Mouse (Mus musculus): ENCODE results near the gene Plp2. TPM values are rescaled to one million over a fixed set of nuclear protein-coding genes. Genes with fewer than 3 reads are reported as not detected.
A peak's percentile ranks its signal among the peaks of the same experiment; 100 is the strongest.

Plp2 gene
- polyA plus RNA-seq, 1 experiment = 0.28 TPM

DNA sequence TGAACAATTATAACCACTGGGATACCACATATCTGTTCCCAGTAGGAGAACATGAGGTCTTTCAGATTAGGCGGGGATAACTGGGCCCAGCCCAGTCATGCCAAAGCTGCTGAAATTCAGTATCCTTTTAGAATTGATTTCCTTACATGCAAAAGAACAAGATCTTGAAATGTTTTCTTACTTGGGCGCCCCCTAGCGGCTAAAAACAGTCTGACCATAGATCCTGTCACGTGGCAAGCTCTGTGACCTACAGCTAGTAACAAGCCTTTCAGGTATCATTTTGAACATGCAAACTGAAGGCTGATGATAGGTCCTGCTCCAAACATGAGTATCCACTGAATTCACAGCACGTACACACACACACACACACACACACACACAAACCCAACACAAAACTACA is 25.8 kb downstream of the Plp2 start:
- no peaks in the 10 kb centered on the region for H3K36me3 ChIP-seq (ENCODE audit: control insufficient read depth)
- peaks cover 31% of the 10 kb centered on the region for H3K4me1 ChIP-seq (ENCODE audit: control insufficient read depth)
- 0 out of 2 replicates have a peak, but pooled peaks cover 3% of the 10 kb centered on the region for H3K9me3 ChIP-seq (ENCODE audit: control insufficient read depth, low read length)
- H3K27me3 ChIP-seq (ENCODE audit: control insufficient read depth) = peaks cover 23% of the 10 kb centered on the region
- H3K4me3 ChIP-seq (replicated peaks) = no peak overlapping the region
- TF ChIP-seq TAL1 (IDR thresholded peaks at IDR 0.05; ENCODE audit: low read length) (no peak), GATA1 (IDR thresholded peaks at IDR 0.05; ENCODE audit: low read length) (no peak)

DNA sequence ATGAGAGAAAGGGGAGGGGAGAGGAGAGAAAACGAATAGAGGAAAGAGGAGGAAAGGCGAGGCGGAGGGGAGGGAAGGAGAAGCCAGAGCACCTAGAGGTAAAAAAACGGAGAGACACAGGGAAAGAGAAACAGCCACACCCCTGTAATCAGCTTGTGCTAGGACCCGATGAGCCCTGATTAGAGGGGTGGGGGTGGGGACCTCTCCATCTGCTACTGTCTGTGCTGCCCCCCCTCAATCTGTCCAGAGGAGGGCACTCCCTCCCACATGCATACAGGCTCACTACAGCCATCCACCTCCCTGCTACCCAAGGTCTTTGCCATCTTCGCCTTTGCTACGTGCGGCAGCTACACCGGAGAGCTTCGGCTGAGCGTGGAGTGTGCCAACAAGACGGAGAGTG is 30.4 kb downstream of the Plp2 start:
- Histone ChIP-seq H3K27me3 (ENCODE audit: control insufficient read depth) (peaks cover 36% of the 10 kb centered on the region), H3K4me1 (ENCODE audit: control insufficient read depth) (peaks cover 38% of the 10 kb centered on the region), H3K4me3 (replicated peaks) (no peak overlapping the region), H3K36me3 (ENCODE audit: control insufficient read depth) (no peaks in the 10 kb centered on the region), H3K9me3 (ENCODE audit: control insufficient read depth, low read length) (peaks cover 3% of the 10 kb centered on the region; the same call in 1 of the 2 replicates)
- TF ChIP-seq TAL1 (IDR thresholded peaks at IDR 0.05; ENCODE audit: low read length) = no peak
- no peak for TF ChIP-seq GATA1 (IDR thresholded peaks at IDR 0.05; ENCODE audit: low read length)

DNA sequence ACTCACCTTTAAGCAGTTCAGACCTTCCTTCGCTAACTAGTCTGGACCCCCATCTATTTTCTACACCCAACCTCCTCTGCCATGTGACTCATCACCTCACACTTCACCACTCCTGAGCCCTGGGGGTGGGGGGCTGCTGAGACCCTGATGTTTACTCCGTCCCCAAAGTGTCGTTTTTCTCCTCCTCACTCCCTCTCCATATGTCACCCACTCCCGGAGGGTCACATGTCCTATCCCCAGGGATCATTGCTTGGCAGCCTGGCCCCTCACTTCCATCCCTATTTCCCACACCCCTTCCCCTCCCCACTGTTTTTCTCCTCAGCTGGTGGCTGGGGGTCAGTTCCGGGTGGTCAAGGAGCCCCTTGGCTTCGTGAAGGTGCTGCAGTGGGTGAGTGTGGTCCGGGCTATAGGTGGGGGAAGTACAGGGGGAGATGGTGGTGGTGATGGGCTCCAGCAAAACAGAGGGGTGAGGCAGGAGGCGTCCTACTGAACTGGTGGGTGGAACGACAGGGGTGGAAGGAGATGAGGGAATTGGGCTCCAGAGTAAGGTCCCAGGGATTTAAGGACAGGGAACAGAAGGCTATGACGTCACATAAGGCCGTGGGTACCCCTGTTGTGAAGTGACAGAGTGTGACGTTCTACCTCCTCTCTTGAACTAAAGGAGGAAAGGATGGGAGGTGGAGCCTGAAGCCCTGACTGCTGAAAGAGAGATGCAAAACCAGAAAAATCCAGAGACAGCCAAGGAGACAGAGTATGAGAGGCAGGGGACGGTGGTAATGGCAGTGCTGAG is 31.5 kb downstream of the Plp2 start:
- Histone ChIP-seq H3K36me3 (ENCODE audit: control insufficient read depth) (no peaks in the 10 kb centered on the region), H3K4me3 (replicated peaks) (no peak overlapping the region), H3K9me3 (ENCODE audit: control insufficient read depth, low read length) (peaks cover 4% of the 10 kb centered on the region; the same call in 1 of the 2 replicates), H3K4me1 (ENCODE audit: control insufficient read depth) (peaks cover 37% of the 10 kb centered on the region), H3K27me3 (ENCODE audit: control insufficient read depth) (peaks cover 34% of the 10 kb centered on the region)
- TF ChIP-seq TAL1 (IDR thresholded peaks at IDR 0.05; ENCODE audit: low read length) = no peak
- no peak for TF ChIP-seq GATA1 (IDR thresholded peaks at IDR 0.05; ENCODE audit: low read length)

DNA sequence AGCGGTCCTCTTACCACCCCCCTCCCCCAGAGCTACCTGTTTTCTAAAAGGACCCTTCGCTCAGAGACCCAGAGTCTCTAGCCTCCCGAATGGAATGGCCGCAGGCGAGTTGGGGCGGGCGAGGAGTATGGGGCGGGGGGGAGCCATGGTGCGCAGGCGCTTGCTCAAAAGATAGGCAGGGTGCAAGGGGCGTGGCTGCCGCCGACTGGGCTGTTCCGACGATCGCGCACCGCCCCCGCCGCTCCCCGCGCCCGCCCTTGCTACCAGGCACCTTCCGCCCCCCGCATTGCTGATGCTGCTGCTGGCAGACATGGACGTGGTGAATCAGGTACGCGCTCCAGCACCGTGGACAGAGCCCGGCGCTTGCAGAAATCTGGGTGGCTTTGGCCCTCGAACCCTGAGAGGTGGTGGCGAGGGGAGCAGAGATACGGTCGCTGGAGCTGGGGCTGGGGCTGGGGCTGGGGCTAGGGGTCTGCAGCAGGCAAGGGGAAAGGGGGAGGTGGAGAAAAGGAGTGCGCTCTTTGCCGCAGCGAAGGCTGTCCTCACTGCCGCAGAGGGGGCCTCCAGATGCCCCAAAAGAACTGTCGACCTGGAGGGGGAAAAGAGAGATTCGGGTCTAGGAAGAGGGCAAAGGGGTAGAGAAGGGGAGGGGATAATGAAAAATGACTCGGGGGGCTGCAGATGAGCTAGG is 32.6 kb downstream of the Plp2 start, which contains the start of gene Syp:
Gene Syp, plus strand, starts transcription at position 71 of the 691 bp plus-strand sequence.
- Histone ChIP-seq H3K4me3 (replicated peaks) (peak within 1 kb of the TSS; percentile 54), H3K27me3 (ENCODE audit: control insufficient read depth) (peaks cover 30% of the 10 kb centered on the region), H3K4me1 (ENCODE audit: control insufficient read depth) (peaks cover 37% of the 10 kb centered on the region), H3K36me3 (ENCODE audit: control insufficient read depth) (no peaks in the 10 kb centered on the region), H3K9me3 (ENCODE audit: control insufficient read depth, low read length) (peaks cover 4% of the 10 kb centered on the region; the same call in 1 of the 2 replicates)
- TF ChIP-seq TAL1 (IDR thresholded peaks at IDR 0.05; ENCODE audit: low read length) (no peak), GATA1 (IDR thresholded peaks at IDR 0.05; ENCODE audit: low read length) (no peak)

DNA sequence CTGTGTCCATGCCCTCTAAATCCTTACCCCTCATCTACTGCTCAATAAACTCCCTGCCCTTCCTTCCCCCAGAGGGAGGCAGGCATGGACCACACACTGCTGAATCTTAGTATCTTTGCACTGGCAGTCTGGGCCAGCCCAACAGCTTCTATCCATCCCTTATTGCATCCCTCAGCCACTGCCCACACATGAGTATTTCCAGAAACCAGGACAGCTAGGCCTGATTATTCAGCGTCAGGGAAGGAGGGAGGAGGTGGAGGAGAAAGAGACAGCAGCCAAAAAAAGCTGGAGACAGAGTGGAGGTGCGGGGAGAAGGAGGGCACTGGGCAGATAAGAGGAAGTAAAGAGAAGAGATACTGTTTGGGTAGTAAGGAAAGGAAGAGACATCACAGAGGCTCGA is 36.1 kb downstream of the Plp2 start:
- Histone ChIP-seq H3K4me3 (replicated peaks) (no peak overlapping the region), H3K9me3 (ENCODE audit: control insufficient read depth, low read length) (peaks cover 2% of the 10 kb centered on the region; the same call in 1 of the 2 replicates), H3K27me3 (ENCODE audit: control insufficient read depth) (peaks cover 13% of the 10 kb centered on the region), H3K4me1 (ENCODE audit: control insufficient read depth) (peaks cover 26% of the 10 kb centered on the region), H3K36me3 (ENCODE audit: control insufficient read depth) (no peaks in the 10 kb centered on the region)
- TF ChIP-seq TAL1 (IDR thresholded peaks at IDR 0.05; ENCODE audit: low read length) (no peak), GATA1 (IDR thresholded peaks at IDR 0.05; ENCODE audit: low read length) (no peak)

DNA sequence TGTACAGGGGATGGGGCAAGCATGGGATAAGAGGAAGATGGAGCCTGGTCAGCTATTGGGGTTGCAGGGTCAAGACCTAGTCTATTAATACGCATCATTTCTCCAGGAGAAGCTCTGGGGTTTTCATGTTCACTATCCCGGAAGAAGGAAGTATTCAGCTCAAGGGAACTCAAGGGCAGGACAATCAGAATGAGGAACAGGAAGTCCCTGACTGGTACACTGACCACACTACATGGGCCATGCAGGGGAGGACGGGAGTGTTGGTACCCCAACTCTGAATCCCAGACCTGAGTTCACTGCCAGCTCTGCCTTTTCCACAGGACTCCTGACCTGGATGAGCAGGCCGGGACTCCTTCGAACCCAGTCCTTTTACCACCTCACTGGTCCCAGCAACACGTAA is 38.6 kb downstream of the Plp2 start:
- no peaks in the 10 kb centered on the region for H3K36me3 ChIP-seq (ENCODE audit: control insufficient read depth)
- H3K27me3 ChIP-seq (ENCODE audit: control insufficient read depth) = no peaks in the 10 kb centered on the region
- peaks cover 2% of the 10 kb centered on the region; the same call in 1 of the 2 replicates for H3K9me3 ChIP-seq (ENCODE audit: control insufficient read depth, low read length)
- H3K4me3 ChIP-seq (replicated peaks) = no peak overlapping the region
- TF ChIP-seq GATA1 (IDR thresholded peaks at IDR 0.05; ENCODE audit: low read length) (no peak), TAL1 (IDR thresholded peaks at IDR 0.05; ENCODE audit: low read length) (no peak)
- H3K4me1 ChIP-seq (ENCODE audit: control insufficient read depth) = peaks cover 2% of the 10 kb centered on the region

Other genes starting within 250 kb of the Plp2 start
- 0.07 TPM in 1 of 2 replicates, not detected in the other for gene Foxp3, start 97.7 kb downstream of the Plp2 start, polyA plus RNA-seq (2012)
- 0.05 and 0.10 TPM in 2 replicates for gene Ppp1r3f, start 97.1 kb downstream of the Plp2 start, polyA plus RNA-seq (2012)
- gene Ccdc22, start 65.9 kb downstream of the Plp2 start, polyA plus RNA-seq (2012) = 2.8 and 3.4 TPM in 2 replicates
- 0.01 TPM in 1 of 2 replicates, not detected in the other for gene Cacna1f, start 64.3 kb downstream of the Plp2 start, polyA plus RNA-seq (2012)
- gene Syp, start 32.9 kb downstream of the Plp2 start, polyA plus RNA-seq (2012) = 0.04 and 0.08 TPM in 2 replicates
- 0.03 TPM in 2 replicates for gene Prickle3, start 14.1 kb downstream of the Plp2 start, polyA plus RNA-seq (2012)
- gene Magix, start 9.9 kb upstream of the Plp2 start, polyA plus RNA-seq (2012) = not detected in 2 replicates
- 0.19 and 0.22 TPM in 2 replicates for gene Gpkow, start 25.7 kb upstream of the Plp2 start, polyA plus RNA-seq (2012)
- 4.2 and 5.1 TPM in 2 replicates for gene Wdr45, start 42.9 kb upstream of the Plp2 start, polyA plus RNA-seq (2012)
- 0.46 and 0.51 TPM in 2 replicates for gene Gm45208, start 50.9 kb upstream of the Plp2 start, polyA plus RNA-seq (2012)
- gene Praf2, start 57.0 kb upstream of the Plp2 start, polyA plus RNA-seq (2012) = 0.30 and 0.59 TPM in 2 replicates
- gene Ccdc120, start 79.5 kb upstream of the Plp2 start, polyA plus RNA-seq (2012) = 0.02 and 0.11 TPM in 2 replicates
- gene Tfe3, start 91.2 kb upstream of the Plp2 start, polyA plus RNA-seq (2012) = 1.7 and 1.8 TPM in 2 replicates
- 3.5 and 4.8 TPM in 2 replicates for gene Gripap1, start 118.4 kb upstream of the Plp2 start, polyA plus RNA-seq (2012)
- gene Kcnd1, start 150.9 kb upstream of the Plp2 start, polyA plus RNA-seq (2012) = 0.03 TPM in 2 replicates
- 36.0 and 44.0 TPM in 2 replicates for gene Otud5, start 170.0 kb upstream of the Plp2 start, polyA plus RNA-seq (2012)
- gene Pim2, start 206.9 kb upstream of the Plp2 start, polyA plus RNA-seq (2012) = 0.60 and 0.94 TPM in 2 replicates
- 4.4 and 4.8 TPM in 2 replicates for gene Slc35a2, start 212.6 kb upstream of the Plp2 start, polyA plus RNA-seq (2012)
- 14.0 and 16.6 TPM in 2 replicates for gene Pqbp1, start 227.9 kb upstream of the Plp2 start, polyA plus RNA-seq (2012)
- 22.8 and 32.9 TPM in 2 replicates for gene Timm17b, start 228.0 kb upstream of the Plp2 start, polyA plus RNA-seq (2012)
- not detected in 2 replicates for gene Gm10491, start 236.4 kb upstream of the Plp2 start, polyA plus RNA-seq (2012)
- not detected in 2 replicates for gene Gm10490, start 238.2 kb upstream of the Plp2 start, polyA plus RNA-seq (2012)
- 0.02 TPM in 1 of 2 replicates, not detected in the other for gene Pcsk1n, start 248.4 kb upstream of the Plp2 start, polyA plus RNA-seq (2012)

Data from erythroblast, embryonic 14.5 days (primary cell).